Mouse (Mus musculus) MEL (cell line): ENCODE data around the gene Map3k15.
A peak's percentile ranks its signal among the peaks of the same experiment; 100 is the strongest.

Source experiments
- CTCF ChIP-seq, 3 experiments: IDR thresholded peaks in 2 of 3; conservative IDR thresholded peaks in 1 of 3; 2 replicates each; pipeline ENCODE4 v1.5.1; 2011 to 2012; ENCODE audit warnings: low read length in 3 of 3, low read depth in 2 of 3, mild to moderate bottlenecking in 2 of 3, improper control_type of control experiment in 1 of 3, inconsistent platforms in 1 of 3, mixed read lengths in 1 of 3, moderate library complexity in 1 of 3; ENCODE audit not compliant: control insufficient read depth in 1 of 3, insufficient read depth in 1 of 3, poor library complexity in 1 of 3, severe bottlenecking in 1 of 3
- ELF1 ChIP-seq: IDR thresholded peaks from 2 replicates; pipeline ENCODE4 v1.6.1; 2014; ENCODE audit warnings: low read depth, mild to moderate bottlenecking, inconsistent platforms, low read length, improper control_type of control experiment, moderate library complexity
- GATA1 ChIP-seq: IDR thresholded peaks from 2 replicates; pipeline ENCODE4 v1.6.1; 2011; ENCODE audit warnings: low read depth, low read length, improper control_type of control experiment
- JUND ChIP-seq: IDR thresholded peaks from 2 replicates; pipeline ENCODE4 v1.6.1; 2011; ENCODE audit warnings: low read depth, mild to moderate bottlenecking, improper control_type of control experiment, low read length
- POLR2A ChIP-seq, 2 experiments: IDR thresholded peaks; 2 replicates each; pipeline ENCODE4 v1.6.1; 2011 to 2012; ENCODE audit warnings: low read length in 2 of 2, mild to moderate bottlenecking in 2 of 2, control low read depth in 1 of 2, improper control_type of control experiment in 1 of 2, low read depth in 1 of 2, moderate library complexity in 1 of 2; ENCODE audit not compliant: control insufficient read depth in 1 of 2, insufficient read depth in 1 of 2, poor library complexity in 1 of 2
- RAD21 ChIP-seq: IDR thresholded peaks from 2 replicates; pipeline ENCODE4 v1.6.1; 2011; ENCODE audit warnings: mild to moderate bottlenecking, low read depth, low read length, improper control_type of control experiment
- TBP ChIP-seq: IDR thresholded peaks from 2 replicates; pipeline ENCODE4 v1.8.0; 2011; ENCODE audit warnings: low read depth, low read length, improper control_type of control experiment

GRCm38 (mm10) chrX:159963273-159963672 is 25.0 kb upstream of the Map3k15 start:
- TF ChIP-seq GATA1 = peak; percentile 71
- TF ChIP-seq CTCF (IDR thresholded peaks at IDR 0.05 in 2 of 3, conservative IDR thresholded peaks at IDR 0.05 in 1 of 3; ENCODE audit: control insufficient read depth in 1 of 3, insufficient read depth in 1 of 3, low read depth in 2 of 3, low read length in 3 of 3, poor library complexity in 1 of 3, severe bottlenecking in 1 of 3) = peak; percentile 17 to 94 (median 73); a peak in 5 of 6 replicates
- no peak for TF ChIP-seq POLR2A (IDR thresholded peaks at IDR 0.05; ENCODE audit: control insufficient read depth in 1 of 2, insufficient read depth in 1 of 2, low read depth in 1 of 2, low read length in 2 of 2, poor library complexity in 1 of 2)
- no peak for TF ChIP-seq TBP
- TF ChIP-seq JUND = no peak
- peak; percentile 96 for TF ChIP-seq RAD21
- TF ChIP-seq ELF1 = no peak
